ENCODE assay signal across 8 mouse cellular contexts in genomic region chr8:128437156-128437825, GRCm38 (mm10).
DNase-seq lines count a peak whose midpoint lies in the region; ATAC-seq and TF ChIP-seq lines count a peak whose summit lies in the region.
"Had no signal": no experiment of that assay in that cellular context is flagged by ENCODE, and none has a peak within 500 bp of the region (broad histone marks: within the 10 kb centered on the region; RNA-seq: fewer than 3 reads in every experiment).

No protein-coding gene starts in this region.

- H3K9me3 ChIP-seq in midbrain, embryonic 13.5 days, result no peaks in the 10 kb centered on the region
- H3K9me3 ChIP-seq in midbrain, embryonic 16.5 days (replicated peaks; ENCODE audit: control insufficient read depth, low read length, poor library complexity, severe bottlenecking), result 0 out of 2 replicates have a peak, but pooled peaks cover 2% of the 10 kb centered on the region
- H3K9me3 ChIP-seq in neural tube, embryonic 15.5 days (replicated peaks), result no peaks in the 10 kb centered on the region
- H3K9me3 ChIP-seq: limb, embryonic 12.5 days had no signal

- H3K4me2 ChIP-seq in midbrain, embryonic 13.5 days (replicated peaks), result no peak overlapping the region
- H3K4me2 ChIP-seq in midbrain, embryonic 16.5 days (ENCODE audit: low read length), result no peak overlapping the region
- no peak overlapping the region for H3K4me2 ChIP-seq in neural tube, embryonic 15.5 days
- H3K4me2 ChIP-seq: limb, embryonic 12.5 days had no signal

- H3K4me3 ChIP-seq in kidney, adult 2 months (ENCODE audit: insufficient read depth, low read depth, low read length), result no peak overlapping the region
- H3K4me3 ChIP-seq in midbrain, embryonic 13.5 days (replicated peaks), result no peak overlapping the region
- no peak overlapping the region for H3K4me3 ChIP-seq in midbrain, embryonic 16.5 days (ENCODE audit: low read depth, low read length)
- no peak overlapping the region for H3K4me3 ChIP-seq in neural tube, embryonic 15.5 days (replicated peaks)
- H3K4me3 ChIP-seq: limb, embryonic 12.5 days had no signal

- no peak for ATAC-seq in midbrain, embryonic 13.5 days
- no peak for ATAC-seq in midbrain, embryonic 16.5 days
- ATAC-seq in neural tube, embryonic 15.5 days (ENCODE audit: low FRiP score), result no peak

- no peak for TF ChIP-seq CTCF in kidney, adult 2 months (conservative IDR thresholded peaks at IDR 0.05; ENCODE audit: insufficient read depth, insufficient read length, low read depth, low read length)

- peaks cover 5% of the 10 kb centered on the region for H3K36me3 ChIP-seq in kidney, adult 2 months (ENCODE audit: control insufficient read depth, insufficient read depth, low read length)
- peaks cover 26% of the 10 kb centered on the region for H3K36me3 ChIP-seq in midbrain, embryonic 13.5 days
- peaks cover 22% of the 10 kb centered on the region for H3K36me3 ChIP-seq in midbrain, embryonic 16.5 days (ENCODE audit: control insufficient read depth, insufficient read depth, low read length)
- H3K36me3 ChIP-seq in neural tube, embryonic 15.5 days, result peaks cover 43% of the 10 kb centered on the region

- H3K9ac ChIP-seq in midbrain, embryonic 13.5 days (replicated peaks), result no peak overlapping the region
- no peak overlapping the region for H3K9ac ChIP-seq in midbrain, embryonic 16.5 days (ENCODE audit: low read depth, low read length)
- no peak overlapping the region for H3K9ac ChIP-seq in neural tube, embryonic 15.5 days (replicated peaks)
- H3K9ac ChIP-seq: limb, embryonic 12.5 days had no signal

- H3K4me1 ChIP-seq in kidney, adult 2 months (ENCODE audit: control insufficient read depth, insufficient read depth, low read length), result no peaks in the 10 kb centered on the region
- peaks cover 22% of the 10 kb centered on the region for H3K4me1 ChIP-seq in midbrain, embryonic 13.5 days (replicated peaks)
- H3K4me1 ChIP-seq in midbrain, embryonic 16.5 days (ENCODE audit: control insufficient read depth, insufficient read depth, low read length), result peaks cover 2% of the 10 kb centered on the region; the same call in 1 of the 2 replicates
- H3K4me1 ChIP-seq in neural tube, embryonic 15.5 days, result peaks cover 22% of the 10 kb centered on the region

- H3K27me3 ChIP-seq in kidney, adult 2 months (replicated peaks; ENCODE audit: control insufficient read depth, insufficient read depth, low read length), result no peaks in the 10 kb centered on the region
- H3K27me3 ChIP-seq in midbrain, embryonic 13.5 days, result no peaks in the 10 kb centered on the region
- no peaks in the 10 kb centered on the region for H3K27me3 ChIP-seq in midbrain, embryonic 16.5 days (ENCODE audit: control insufficient read depth, insufficient read depth, low read depth, low read length)
- H3K27me3 ChIP-seq in neural tube, embryonic 15.5 days (replicated peaks), result no peaks in the 10 kb centered on the region
- H3K27me3 ChIP-seq: limb, embryonic 12.5 days had no signal

- no peak for TF ChIP-seq POLR2A in kidney, adult 2 months (IDR thresholded peaks at IDR 0.05; ENCODE audit: low read depth, low read length)

- WGBS in kidney, adult 2 months, result 68% methylated on average over 12 of the region's 12 CpGs
- 75% methylated on average over 12 of the region's 12 CpGs for WGBS in midbrain, embryonic 13.5 days
- 70% methylated on average over 12 of the region's 12 CpGs for WGBS in midbrain, embryonic 16.5 days
- 71% methylated on average over 12 of the region's 12 CpGs for WGBS in neural tube, embryonic 15.5 days

- H3K27ac ChIP-seq in kidney, adult 2 months (ENCODE audit: insufficient read depth, low read depth, low read length), result no peak overlapping the region
- peak overlapping the region; percentile 25; the same call in 1 of the 2 replicates for H3K27ac ChIP-seq in midbrain, embryonic 13.5 days
- H3K27ac ChIP-seq in midbrain, embryonic 16.5 days (ENCODE audit: low read length), result no peak overlapping the region
- H3K27ac ChIP-seq in neural tube, embryonic 15.5 days (replicated peaks), result 0 out of 2 replicates have a peak overlapping the region, but pooled peaks have one; percentile 23
- H3K27ac ChIP-seq: limb, embryonic 12.5 days had no signal

- DNase-seq in kidney, adult 2 months, result peak; percentile 55
- no peak for DNase-seq in kidney, adult 11 months
- peak; percentile 29 for DNase-seq in kidney, postnatal 14 days
- no peak for DNase-seq in ovary, postnatal 14 days (ENCODE audit: low spot score)

Comparison
In these comparisons a context has a peak if more than half of its experiments do, and no peak if none do; other contexts are left out.
1. DNase-seq: peak in kidney, adult 2 months (single experiment) and kidney, postnatal 14 days (single experiment); none in kidney, adult 11 months (single experiment) and ovary, postnatal 14 days (single experiment).
2. H3K27ac ChIP-seq: peak in midbrain, embryonic 13.5 days (single experiment) and neural tube, embryonic 15.5 days (single experiment); none in kidney, adult 2 months (single experiment) and midbrain, embryonic 16.5 days (single experiment).